Mouse (Mus musculus) layer of hippocampus, postnatal 25 days (tissue): ENCODE measurements at regions not wholly inside any gene's neighbourhood (a gene's known extent, or its start where the extent isn't known, plus 50 kb on each side); places are given as distances from the start of the nearest gene placed in this dataset.

Experiments used
- DNase-seq, 2 experiments: peaks; one replicate each; pipeline ENCODE4 v3.0.0; 2022; ENCODE audit warnings: mixed read lengths in 2 of 2, low spot score in 1 of 2; ENCODE audit errors: extremely low spot score in 1 of 2

DNA sequence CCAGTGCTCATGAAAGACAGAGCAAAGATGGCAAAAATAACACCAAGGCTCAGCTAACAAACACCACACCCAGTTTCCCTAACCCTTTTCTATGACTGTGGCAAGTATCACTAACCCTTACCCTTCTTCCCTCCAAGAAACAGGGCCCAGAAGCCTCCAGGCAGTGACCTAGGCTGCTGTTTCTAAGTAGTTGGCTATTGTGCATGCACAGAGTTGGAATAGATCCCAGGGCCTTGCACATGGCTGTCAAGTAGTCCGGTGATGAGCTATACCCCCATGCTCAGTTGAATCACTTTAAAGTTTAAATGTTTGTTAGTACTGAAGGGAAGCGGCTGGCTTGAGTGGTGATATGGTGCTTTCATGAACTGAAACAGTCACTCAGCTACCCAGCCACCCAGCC is 53.9 kb upstream of the Arntl start:
- DNase-seq = no peak

DNA sequence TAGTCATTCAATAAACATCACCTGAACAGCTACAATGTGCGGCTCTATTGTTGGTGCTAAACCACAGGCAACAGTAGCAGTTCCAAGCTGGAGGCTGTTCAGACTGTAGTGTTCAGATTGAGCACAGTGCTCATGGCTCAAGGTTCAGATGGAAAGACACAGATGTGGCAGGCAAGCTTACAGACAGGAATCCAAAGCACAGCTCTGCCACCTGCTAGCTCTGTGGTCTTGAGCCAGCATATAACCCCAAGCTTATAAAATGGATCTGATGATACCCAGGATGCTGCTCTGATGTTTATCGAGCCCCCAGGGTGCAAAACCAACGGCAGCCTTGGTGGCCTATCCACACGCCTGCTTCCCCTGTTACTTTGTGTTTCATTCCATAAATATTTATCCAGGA is 53.2 kb upstream of the Arntl start:
- no peak for DNase-seq

DNA sequence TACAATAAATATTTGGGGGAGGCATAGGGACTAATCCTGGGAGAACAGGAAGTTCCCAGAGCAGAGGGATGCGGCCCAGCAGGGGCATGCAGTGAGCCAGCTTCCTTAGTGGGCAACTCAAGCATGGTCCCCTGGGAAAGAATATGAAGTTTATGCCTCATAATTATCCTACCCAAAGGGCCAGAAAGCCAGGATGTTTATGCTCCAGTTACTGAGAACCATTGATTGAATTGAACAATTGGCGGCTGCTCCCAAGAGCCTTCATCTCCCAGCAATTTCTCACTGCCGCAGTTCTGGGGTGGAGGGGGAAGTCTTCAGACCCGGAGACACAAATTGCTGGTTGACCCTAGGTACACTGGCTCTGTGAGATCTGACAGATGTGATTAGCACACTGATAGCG is 50.9 kb upstream of the Arntl start:
- DNase-seq = no peak

DNA sequence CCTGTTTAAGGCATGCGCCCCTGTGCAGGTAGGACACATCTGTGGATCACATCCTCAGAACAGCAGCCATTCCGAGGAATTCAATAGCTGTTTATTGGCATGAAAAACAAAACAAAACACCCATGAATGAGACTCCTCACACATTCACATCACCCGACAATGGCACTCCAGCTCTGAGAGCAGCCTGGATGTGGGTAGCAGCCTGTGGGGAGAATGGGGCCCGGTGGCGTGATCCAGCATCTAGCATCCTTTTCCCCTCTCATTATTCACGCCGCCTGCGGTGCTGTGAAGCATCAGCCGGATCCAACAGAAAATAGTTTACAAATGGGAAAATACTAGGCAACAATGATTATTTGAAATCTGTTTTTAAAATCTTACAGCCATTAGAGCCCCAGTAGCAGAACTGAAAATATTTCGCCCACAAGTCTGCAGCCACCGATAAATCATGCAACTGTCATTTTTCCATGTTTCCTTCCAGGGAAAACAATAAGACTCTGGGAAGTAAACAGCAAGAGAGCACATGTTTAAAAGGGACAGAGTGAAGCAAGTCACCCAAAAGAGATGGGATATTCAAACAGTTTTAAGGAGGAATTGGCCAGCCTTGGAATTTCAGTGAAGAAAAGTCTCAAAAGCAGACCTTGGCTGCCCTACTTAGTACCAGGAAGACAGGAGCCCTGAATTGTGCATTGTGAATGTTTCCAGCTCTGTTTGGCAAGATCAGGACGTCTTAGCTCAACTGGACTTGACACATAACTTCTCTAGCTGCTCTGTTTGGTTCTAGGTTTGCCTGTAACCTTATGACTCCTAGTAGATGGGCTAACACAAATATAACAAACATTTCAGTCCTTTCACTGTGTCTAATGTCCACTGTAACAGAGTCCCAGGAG is 50.2 kb upstream of the Arntl start:
- DNase-seq = no peak
